In the genomic region with DNA sequence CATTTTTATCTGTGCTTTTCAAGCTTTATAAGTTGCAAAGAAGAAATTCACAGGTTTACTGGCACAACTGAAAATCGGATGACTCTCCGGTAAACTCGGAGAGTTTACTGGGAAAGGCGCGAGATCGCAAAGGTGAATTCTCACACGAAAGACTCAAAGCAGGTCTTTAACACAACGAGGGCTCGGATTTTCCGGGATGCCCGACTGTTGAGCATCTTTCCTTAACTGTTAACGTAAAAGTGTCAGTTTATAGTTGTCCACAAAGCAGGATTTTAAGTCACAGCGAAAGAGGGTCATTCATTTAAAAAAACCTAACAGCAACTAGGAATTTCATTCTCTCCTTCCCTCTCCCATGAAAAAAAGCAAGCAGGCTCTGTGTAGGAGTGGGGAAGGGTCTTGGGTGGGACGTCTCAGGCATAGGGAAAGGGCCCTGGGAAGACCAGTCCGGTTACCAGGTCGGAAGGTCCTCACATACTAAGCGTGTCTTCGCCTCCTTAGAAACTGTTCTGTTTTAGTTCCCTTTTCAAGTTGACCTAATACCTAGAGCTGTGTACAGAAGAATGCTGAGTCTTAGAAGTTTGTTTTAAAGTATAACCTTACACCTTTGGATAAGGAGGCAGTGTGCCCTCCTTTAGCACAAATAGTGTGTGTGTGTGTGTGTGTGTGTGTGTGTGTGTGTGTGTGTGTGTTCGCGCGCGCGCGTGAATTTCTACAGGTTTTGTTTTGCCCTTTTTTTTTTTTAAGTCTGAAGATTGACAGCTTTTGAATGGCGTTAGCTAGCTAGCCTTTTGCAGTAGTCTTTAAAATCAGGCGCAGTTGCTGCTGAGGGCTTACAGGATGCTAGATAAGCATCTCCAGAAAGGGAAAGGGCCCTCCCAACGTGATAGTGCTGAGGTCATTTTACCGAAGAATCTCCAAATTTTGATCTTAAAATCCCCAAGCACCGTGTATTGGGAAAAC, we compare ENCODE assay signal across 13 mouse cellular contexts. TPM values are rescaled to one million over a fixed set of nuclear protein-coding genes. Genes with fewer than 3 reads are reported as not detected.
DNase-seq lines count a peak whose midpoint lies in the region; ATAC-seq and TF ChIP-seq lines count a peak whose summit lies in the region.
"Had no signal": no experiment of that assay in that cellular context is flagged by ENCODE, and none has a peak within 500 bp of the region (broad histone marks: within the 10 kb centered on the region; RNA-seq: fewer than 3 reads in every experiment).

No protein-coding gene starts in this region.

- 2% methylated on average over 29 of the region's 29 CpGs for WGBS in forebrain, postnatal 0 days
- 1% methylated on average over 29 of the region's 29 CpGs for WGBS in midbrain, embryonic 10.5 days
- 2% methylated on average over 29 of the region's 29 CpGs for WGBS in stomach, postnatal 0 days

- DNase-seq in forebrain, postnatal 0 days = peak; percentile 30
- peak; percentile 50 for DNase-seq in midbrain, embryonic 10.5 days (ENCODE audit: low spot score)
- DNase-seq in stomach, postnatal 0 days (ENCODE audit: low spot score) = no peak
- no peak for DNase-seq in right cerebral cortex, postnatal 14 days
- DNase-seq in thymus, postnatal 36 days = no peak
- DNase-seq in gastrocnemius, adult 18-20 months (ENCODE audit: low spot score) = no peak
- DNase-seq: lung, adult 2 months had no signal

- peaks cover 43% of the 10 kb centered on the region for H3K4me1 ChIP-seq in megakaryocyte, embryonic 14.5 days
- no peaks in the 10 kb centered on the region for H3K4me1 ChIP-seq in forebrain, postnatal 0 days (ENCODE audit: insufficient read depth)
- H3K4me1 ChIP-seq in midbrain, embryonic 10.5 days = peaks cover 51% of the 10 kb centered on the region
- H3K4me1 ChIP-seq in stomach, postnatal 0 days (replicated peaks; ENCODE audit: control insufficient read depth, insufficient read depth) = no peaks in the 10 kb centered on the region

- TF ChIP-seq EP300 in stomach, postnatal 0 days (optimal IDR thresholded peaks at IDR 0.05) = no peak

- H3K27me3 ChIP-seq in megakaryocyte, embryonic 14.5 days (replicated peaks) = peaks cover 86% of the 10 kb centered on the region
- H3K27me3 ChIP-seq in forebrain, postnatal 0 days (ENCODE audit: insufficient read depth, low read length) = peaks cover 63% of the 10 kb centered on the region
- H3K27me3 ChIP-seq in midbrain, embryonic 10.5 days (ENCODE audit: low read depth, poor library complexity, severe bottlenecking) = peaks cover 98% of the 10 kb centered on the region
- peaks cover 18% of the 10 kb centered on the region for H3K27me3 ChIP-seq in stomach, postnatal 0 days (ENCODE audit: control insufficient read depth, insufficient read depth, low read length)

- H3K4me2 ChIP-seq in forebrain, postnatal 0 days (ENCODE audit: low read depth) = no peak overlapping the region
- no peak overlapping the region for H3K4me2 ChIP-seq in stomach, postnatal 0 days (replicated peaks; ENCODE audit: low read depth)

- H3K9me3 ChIP-seq in megakaryocyte, embryonic 14.5 days = no peaks in the 10 kb centered on the region
- no peaks in the 10 kb centered on the region for H3K9me3 ChIP-seq in forebrain, postnatal 0 days (ENCODE audit: low read length)
- H3K9me3 ChIP-seq in midbrain, embryonic 10.5 days (replicated peaks) = no peaks in the 10 kb centered on the region
- H3K9me3 ChIP-seq in stomach, postnatal 0 days (ENCODE audit: control insufficient read depth, low read length) = no peaks in the 10 kb centered on the region

- no peak overlapping the region for H3K9ac ChIP-seq in forebrain, postnatal 0 days
- H3K9ac ChIP-seq in stomach, postnatal 0 days (ENCODE audit: low read length) = no peak overlapping the region

- H3K27ac ChIP-seq in forebrain, postnatal 0 days (ENCODE audit: low read depth, low read length) = no peak overlapping the region
- H3K27ac ChIP-seq in midbrain, embryonic 10.5 days (replicated peaks) = peak overlapping the region; percentile 91
- H3K27ac ChIP-seq in stomach, postnatal 0 days (replicated peaks) = no peak overlapping the region
- H3K27ac ChIP-seq: layer of hippocampus, adult 2 months had no signal

- H3K36me3 ChIP-seq in megakaryocyte, embryonic 14.5 days (replicated peaks; ENCODE audit: low read length) = no peaks in the 10 kb centered on the region
- H3K36me3 ChIP-seq in forebrain, postnatal 0 days (ENCODE audit: insufficient read depth) = no peaks in the 10 kb centered on the region
- H3K36me3 ChIP-seq in midbrain, embryonic 10.5 days = peaks cover 4% of the 10 kb centered on the region
- H3K36me3 ChIP-seq in stomach, postnatal 0 days (ENCODE audit: control insufficient read depth, insufficient read depth, low read length) = no peaks in the 10 kb centered on the region

- no peak for TF ChIP-seq CTCF in forebrain, postnatal 0 days (IDR thresholded peaks at IDR 0.05; ENCODE audit: low read depth)
- TF ChIP-seq CTCF in stomach, postnatal 0 days (IDR thresholded peaks at IDR 0.05; ENCODE audit: low read depth) = no peak

- H3K4me3 ChIP-seq in megakaryocyte, embryonic 14.5 days (replicated peaks) = peak overlapping the region; percentile 64
- H3K4me3 ChIP-seq in forebrain, postnatal 0 days (ENCODE audit: low read depth, low read length) = no peak overlapping the region
- peak overlapping the region; percentile 63 for H3K4me3 ChIP-seq in midbrain, embryonic 10.5 days
- peak overlapping the region; percentile 33; the same call in 1 of the 2 replicates for H3K4me3 ChIP-seq in stomach, postnatal 0 days (ENCODE audit: low read depth, low read length)

- no peak for ATAC-seq in megakaryocyte, adult 5-6 weeks (ENCODE audit: poor library complexity, severe bottlenecking)
- ATAC-seq in forebrain, postnatal 0 days = no peak
- ATAC-seq in stomach, postnatal 0 days (ENCODE audit: low FRiP score, low TSS enrichment) = no peak

RNA-seq across cellular contexts. Expression of a gene that starts 34.7 kb away (rescaled TPM):
- polyA plus RNA-seq in megakaryocyte, embryonic 14.5 days (2012; ENCODE audit: insufficient read depth, low replicate concordance) = not detected in 2 replicates
- not detected in 2 replicates for total RNA-seq in megakaryocyte, adult 5-6 weeks (2015)
- total RNA-seq in megakaryocyte, adult 5-6 weeks (2017) = not detected in 2 replicates
- total RNA-seq in forebrain, postnatal 0 days (2014; rRNA removed) = 0.38 and 1.6 TPM in 2 replicates
- polyA plus RNA-seq in forebrain, postnatal 0 days (2015; fragmentation: Nextera tagmentation; extraction: Ambion mirVana) = 0.40 and 0.44 TPM in 2 replicates
- polyA plus RNA-seq in midbrain, embryonic 10.5 days (2016; fragmentation: Nextera tagmentation; extraction: Ambion mirVana) = 95.4 and 137 TPM in 2 replicates
- polyA plus RNA-seq in stomach, postnatal 0 days (2015; fragmentation: Nextera tagmentation; extraction: Ambion mirVana) = 0.08 and 0.21 TPM in 2 replicates
- total RNA-seq in gastrocnemius, adult 18-20 months (2021) = not detected
- total RNA-seq: granulocyte monocyte progenitor cell, adult 5-6 weeks had no signal
- polyA plus RNA-seq: stomach, embryonic 14.5 days had no signal

RNA-seq across cellular contexts. Expression of a gene that starts 45.4 kb away (rescaled TPM):
- polyA plus RNA-seq in megakaryocyte, embryonic 14.5 days (2012; ENCODE audit: insufficient read depth, low replicate concordance) = 0.47 TPM in 1 of 2 replicates, not detected in the other
- total RNA-seq in megakaryocyte, adult 5-6 weeks (2015) = not detected in 2 replicates
- total RNA-seq in megakaryocyte, adult 5-6 weeks (2017) = not detected in 2 replicates
- 0.05 and 0.46 TPM in 2 replicates for total RNA-seq in forebrain, postnatal 0 days (2014; rRNA removed)
- not detected in 2 replicates for polyA plus RNA-seq in forebrain, postnatal 0 days (2015; fragmentation: Nextera tagmentation; extraction: Ambion mirVana)
- 0.84 and 1.1 TPM in 2 replicates for polyA plus RNA-seq in midbrain, embryonic 10.5 days (2016; fragmentation: Nextera tagmentation; extraction: Ambion mirVana)
- not detected in 2 replicates for polyA plus RNA-seq in stomach, postnatal 0 days (2015; fragmentation: Nextera tagmentation; extraction: Ambion mirVana)
- total RNA-seq in gastrocnemius, adult 18-20 months (2021) = under 1 TPM; 0.21 to 0.23 TPM
- total RNA-seq: granulocyte monocyte progenitor cell, adult 5-6 weeks had no signal
- polyA plus RNA-seq: embryonic facial prominence, embryonic 14.5 days; lung, adult 2 months; stomach, embryonic 14.5 days had no signal

Comparison
In these comparisons a context has a peak if more than half of its experiments do, and no peak if none do; other contexts are left out.
1. DNase-seq: peak in forebrain, postnatal 0 days (single experiment) and midbrain, embryonic 10.5 days (single experiment); none in stomach, postnatal 0 days (single experiment), right cerebral cortex, postnatal 14 days (single experiment), thymus, postnatal 36 days (0 of 2) and gastrocnemius, adult 18-20 months (single experiment).
2. RNA of a gene that starts 34.7 kb away (polyA plus RNA-seq): 95.4 to 137 TPM in midbrain, embryonic 10.5 days; 0.40 to 0.44 TPM in forebrain, postnatal 0 days, 0.08 to 0.21 TPM in stomach, postnatal 0 days and not detected in megakaryocyte, embryonic 14.5 days; every median in the first group is over 10 times any median in the second.